Mouse (Mus musculus) ES-Bruce4 (cell line): ENCODE results near the gene Dnah8.

Source experiments
- CTCF ChIP-seq: IDR thresholded peaks from one replicate; pipeline ENCODE4 v1.8.1; 2011; ENCODE audit warnings: low read depth, low read length
- POLR2A ChIP-seq: IDR thresholded peaks from one replicate; pipeline ENCODE4 v1.8.1; 2011; ENCODE audit warnings: low read length; ENCODE audit not compliant: insufficient read depth

GRCm38 (mm10) chr17:30910866-30911731 is 286.9 kb downstream of the Dnah8 start:
- TF ChIP-seq CTCF (no peak), POLR2A (no peak)
